Mouse (Mus musculus) forebrain, embryonic 14.5 days (tissue): Measurements from ENCODE around the gene Serpina9. TPM values are rescaled to one million over a fixed set of nuclear protein-coding genes. Genes with fewer than 3 reads are reported as not detected.

Source experiments
- ATAC-seq: fragments of 200-750 bp; cut with Nextera tagmentation; 2 replicates; pipeline ENCODE4 v1.8.0; 2017; ENCODE audit warnings: mild to moderate bottlenecking, moderate library complexity
- DNase-seq: peaks from one replicate; pipeline ENCODE4 v3.0.0-alpha.2; 2015; ENCODE audit warnings: low spot score
- H3K27ac ChIP-seq: fragments of 300-500 bp; sonication (generic); 2 replicates; pipeline ENCODE4 v1.5.1; 2014; ENCODE audit warnings: low read depth, mild to moderate bottlenecking, control low read depth, low read length, moderate library complexity
- H3K27me3 ChIP-seq: fragments of 300-500 bp; sonication (generic); replicated peaks from 2 replicates; pipeline ENCODE4 v1.6.1; 2014; ENCODE audit warnings: low read length, control low read depth, mixed read lengths; ENCODE audit not compliant: control insufficient read depth, insufficient read depth
- H3K36me3 ChIP-seq: fragments of 300-500 bp; sonication (generic); 2 replicates; pipeline ENCODE4 v1.6.1; 2014; ENCODE audit warnings: low read length, control low read depth; ENCODE audit not compliant: control insufficient read depth, insufficient read depth
- H3K4me1 ChIP-seq: fragments of 300-500 bp; sonication (generic); 2 replicates; pipeline ENCODE4 v1.6.1; 2014; ENCODE audit warnings: antibody characterized with exemption, low read length, control low read depth; ENCODE audit not compliant: control insufficient read depth, insufficient read depth
- H3K4me2 ChIP-seq: fragments of 300-500 bp; sonication (generic); 2 replicates; pipeline ENCODE4 v1.6.1; 2014; ENCODE audit warnings: mild to moderate bottlenecking, control low read depth, low read length
- H3K4me3 ChIP-seq: fragments of 300-500 bp; sonication (generic); 2 replicates; pipeline ENCODE4 v1.5.1; 2014; ENCODE audit warnings: low read depth, low read length, control low read depth
- H3K9ac ChIP-seq: fragments of 300-500 bp; sonication (generic); 2 replicates; pipeline ENCODE4 v1.6.1; 2014; ENCODE audit warnings: mild to moderate bottlenecking, low read length, control low read depth, moderate library complexity
- H3K9me3 ChIP-seq: fragments of 300-500 bp; sonication (generic); replicated peaks from 2 replicates; pipeline ENCODE4 v1.6.1; 2016; ENCODE audit warnings: low read length, control low read depth, mixed read lengths; ENCODE audit not compliant: control insufficient read depth
- WGBS: fragments of 180-500 bp; shearing (Covaris S2); extraction: QIAGEN DNeasy Blood & Tissue Kit; methylation state at CpG from one replicate; pipeline ENCODE4 v1.1.7; 2014; 5-methylcytosine and 5-hydroxymethylcytosine counted together
- polyA plus RNA-seq: library from polyadenylated mRNA; unstranded; fragments of >200 nt; fragmentation: Nextera tagmentation; extraction: Ambion mirVana; gene quantifications from 2 replicates; pipeline ENCODE4 v1.2.1, GENCODE M21; 2014

Serpina9 gene
- polyA plus RNA-seq, 1 experiment from 2014 or later: not detected

- H3K27me3 ChIP-seq: no peaks in the 10 kb centered on the region
- H3K4me1 ChIP-seq: no peaks in the 10 kb centered on the region
- DNase-seq: no peak
- H3K4me2 ChIP-seq: no peak overlapping the region
- no peak overlapping the region for H3K9ac ChIP-seq
- H3K9me3 ChIP-seq: no peaks in the 10 kb centered on the region
- H3K4me3 ChIP-seq: no peak overlapping the region
- no peak for ATAC-seq
- H3K36me3 ChIP-seq: no peaks in the 10 kb centered on the region
- WGBS: 91% methylated on average over 3 of the region's 3 CpGs
- no peak overlapping the region for H3K27ac ChIP-seq
Measured at GRCm38 (mm10) chr12:104000594-104000993, 13.0 kb downstream of the Serpina9 start.

- H3K4me3 ChIP-seq: no peak overlapping the region
- ATAC-seq (no peak), DNase-seq (no peak)
- no peaks in the 10 kb centered on the region for H3K27me3 ChIP-seq
- H3K4me1 ChIP-seq: no peaks in the 10 kb centered on the region
- H3K36me3 ChIP-seq: no peaks in the 10 kb centered on the region
- H3K9ac ChIP-seq: no peak overlapping the region
- H3K27ac ChIP-seq: no peak overlapping the region
- 60% methylated on average over 8 of the region's 8 CpGs for WGBS
- no peaks in the 10 kb centered on the region for H3K9me3 ChIP-seq
- no peak overlapping the region for H3K4me2 ChIP-seq
Measured at GRCm38 (mm10) chr12:103999611-104000010, 13.9 kb downstream of the Serpina9 start.

DNA sequence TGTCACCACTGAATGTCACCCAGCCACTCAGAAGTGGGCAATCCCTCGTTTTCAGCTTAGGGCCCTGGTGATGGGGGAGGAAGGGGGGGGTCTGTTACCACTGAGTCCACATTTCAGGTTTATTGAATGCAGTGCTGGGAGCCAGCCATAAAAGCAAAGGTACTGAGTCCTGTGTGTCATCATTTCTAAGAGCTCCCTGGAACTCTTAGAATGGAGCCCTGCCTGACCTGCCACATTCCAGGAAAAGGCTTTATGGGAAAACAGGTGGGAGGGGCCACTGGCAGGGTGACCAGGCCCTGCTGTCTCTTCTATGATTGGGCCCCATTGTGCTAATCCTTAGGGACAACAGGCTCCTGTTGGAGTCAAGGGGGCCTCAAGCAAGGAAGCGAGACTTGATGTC lies 17.0 kb downstream of the Serpina9 start:
- H3K36me3 ChIP-seq: no peaks in the 10 kb centered on the region
- no peak overlapping the region for H3K4me2 ChIP-seq
- H3K4me3 ChIP-seq: no peak overlapping the region
- ATAC-seq: no peak
- H3K9me3 ChIP-seq: no peaks in the 10 kb centered on the region
- H3K27me3 ChIP-seq: no peaks in the 10 kb centered on the region
- DNase-seq: no peak
- 66% methylated on average over 2 of the region's 2 CpGs for WGBS
- H3K27ac ChIP-seq: no peak overlapping the region
- H3K9ac ChIP-seq: no peak overlapping the region
- H3K4me1 ChIP-seq: no peaks in the 10 kb centered on the region

- peak; percentile 77 for DNase-seq
- ATAC-seq: 0 out of 2 replicates have a peak, but pooled peaks have one; percentile 67
- Histone ChIP-seq H3K4me3 (no peak overlapping the region), H3K9me3 (no peaks in the 10 kb centered on the region), H3K27me3 (no peaks in the 10 kb centered on the region), H3K4me1 (no peaks in the 10 kb centered on the region), H3K9ac (no peak overlapping the region), H3K27ac (no peak overlapping the region), H3K4me2 (no peak overlapping the region), H3K36me3 (no peaks in the 10 kb centered on the region)
- WGBS: 43% methylated on average over 5 of the region's 5 CpGs
Measured at GRCm38 (mm10) chr12:103995292-103996072, 18.1 kb downstream of the Serpina9 start.

- WGBS: 79% methylated on average over 7 of the region's 7 CpGs
- H3K27ac ChIP-seq: no peak overlapping the region
- DNase-seq (no peak), ATAC-seq (no peak)
- no peaks in the 10 kb centered on the region for H3K9me3 ChIP-seq
- no peak overlapping the region for H3K4me3 ChIP-seq
- H3K36me3 ChIP-seq: no peaks in the 10 kb centered on the region
- H3K27me3 ChIP-seq: no peaks in the 10 kb centered on the region
- H3K4me2 ChIP-seq: no peak overlapping the region
- H3K9ac ChIP-seq: no peak overlapping the region
- H3K4me1 ChIP-seq: no peaks in the 10 kb centered on the region
Measured at GRCm38 (mm10) chr12:103992945-103993344, 20.6 kb downstream of the Serpina9 start.

DNA sequence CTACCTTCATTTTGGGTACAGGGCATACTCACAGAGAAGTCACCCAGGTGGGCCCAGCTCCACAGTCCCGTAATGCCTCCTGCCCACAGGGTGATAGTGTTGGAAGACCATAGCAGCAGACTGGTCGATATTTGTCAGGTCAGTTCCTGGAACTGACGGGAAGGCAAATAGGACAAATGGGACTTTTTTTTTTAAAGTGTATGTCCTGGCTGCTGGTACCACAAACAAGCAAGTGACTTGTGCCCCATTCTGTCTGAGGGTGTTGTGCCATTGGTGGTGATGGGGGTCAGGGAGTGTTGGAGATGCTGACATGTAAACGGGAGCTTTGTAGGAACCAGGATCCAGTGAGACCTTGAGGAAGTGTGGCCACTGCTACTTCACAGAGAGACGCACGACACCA lies 23.7 kb downstream of the Serpina9 start, which contains the start of gene Serpina11:
Gene Serpina11 (minus strand): TSS at position 101 of the 400 bp plus-strand sequence.
- WGBS: 91% methylated on average over 6 of the region's 6 CpGs
- no peak for ATAC-seq
- DNase-seq: no peak
- H3K27ac ChIP-seq: no peak within 1 kb of the TSS
- H3K9ac ChIP-seq: no peak within 1 kb of the TSS
- H3K4me3 ChIP-seq: no peak within 1 kb of the TSS
- no peaks in the 10 kb centered on the region for H3K4me1 ChIP-seq
- no peaks in the 10 kb centered on the region for H3K36me3 ChIP-seq
- no peaks in the 10 kb centered on the region for H3K27me3 ChIP-seq
- H3K9me3 ChIP-seq: no peaks in the 10 kb centered on the region
- H3K4me2 ChIP-seq: no peak within 1 kb of the TSS

DNA sequence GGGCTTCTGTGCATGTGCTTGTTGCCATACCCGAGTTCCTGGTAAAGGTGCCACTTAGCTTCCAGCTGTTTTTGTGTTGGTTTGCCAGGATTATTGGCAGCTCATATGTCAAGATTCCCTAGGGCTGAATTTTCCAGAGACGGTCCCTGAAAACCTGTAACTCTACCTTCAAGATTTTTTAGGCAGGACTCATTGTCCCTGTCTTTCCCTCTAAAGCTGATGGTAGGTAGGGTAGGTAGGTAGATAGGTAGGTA lies 24.1 kb downstream of the Serpina9 start:
- no peaks in the 10 kb centered on the region for H3K27me3 ChIP-seq
- no peaks in the 10 kb centered on the region for H3K36me3 ChIP-seq
- H3K4me2 ChIP-seq: no peak overlapping the region
- H3K9me3 ChIP-seq: no peaks in the 10 kb centered on the region
- no peak for DNase-seq
- H3K4me3 ChIP-seq: no peak overlapping the region
- H3K4me1 ChIP-seq: no peaks in the 10 kb centered on the region
- no peak overlapping the region for H3K27ac ChIP-seq
- WGBS: 70% methylated on average over 2 of the region's 2 CpGs
- ATAC-seq: no peak
- no peak overlapping the region for H3K9ac ChIP-seq

GRCm38 (mm10) chr12:103988754-103989513 lies 24.6 kb downstream of the Serpina9 start:
- Histone ChIP-seq H3K27me3 (no peaks in the 10 kb centered on the region), H3K36me3 (no peaks in the 10 kb centered on the region), H3K4me1 (no peaks in the 10 kb centered on the region), H3K9me3 (no peaks in the 10 kb centered on the region), H3K4me3 (no peak overlapping the region), H3K4me2 (no peak overlapping the region), H3K9ac (no peak overlapping the region), H3K27ac (no peak overlapping the region)
- no peak for DNase-seq
- WGBS: 70% methylated on average over 14 of the region's 14 CpGs
- ATAC-seq: no peak

DNA sequence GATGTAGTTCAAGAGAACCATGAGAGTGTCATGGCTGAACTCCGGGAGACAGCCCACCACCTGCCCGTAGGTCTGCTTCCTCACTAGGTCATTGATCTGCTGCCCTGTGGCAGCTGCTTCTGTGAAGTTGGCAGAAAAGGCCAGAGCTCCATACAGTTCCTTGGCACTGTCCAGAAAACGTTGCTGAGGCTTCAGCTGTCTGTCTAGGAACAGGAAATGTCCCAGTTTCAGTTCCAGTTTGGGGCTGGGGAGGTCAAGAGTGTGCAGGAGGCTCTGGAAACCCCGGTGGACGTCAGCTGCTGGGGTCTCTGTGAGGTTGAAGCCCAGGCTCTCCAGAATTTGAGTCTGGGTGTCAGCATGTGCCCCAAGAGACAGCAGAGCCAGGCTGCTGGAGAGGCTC lies 27.7 kb downstream of the Serpina9 start:
- WGBS: 73% methylated on average over 5 of the region's 5 CpGs
- no peaks in the 10 kb centered on the region for H3K9me3 ChIP-seq
- H3K27ac ChIP-seq: no peak overlapping the region
- H3K36me3 ChIP-seq: no peaks in the 10 kb centered on the region
- no peak overlapping the region for H3K9ac ChIP-seq
- H3K27me3 ChIP-seq: no peaks in the 10 kb centered on the region
- H3K4me3 ChIP-seq: no peak overlapping the region
- no peak for ATAC-seq
- H3K4me2 ChIP-seq: no peak overlapping the region
- no peak for DNase-seq
- H3K4me1 ChIP-seq: no peaks in the 10 kb centered on the region
